Mouse (Mus musculus) kidney, embryonic 16.5 days (tissue): ENCODE results near the gene Olfr1427. TPM values are rescaled to one million over a fixed set of nuclear protein-coding genes. Genes with fewer than 3 reads are reported as not detected.

Experiments
- ATAC-seq: fragments of 200-750 bp; cut with Nextera tagmentation; 2 replicates; pipeline ENCODE4 v1.8.0; 2017; ENCODE audit warnings: moderate TSS enrichment; ENCODE audit not compliant: low FRiP score, low TSS enrichment
- H3K27ac ChIP-seq: fragments of 300-500 bp; sonication (generic); 2 replicates; pipeline ENCODE4 v1.5.1; 2014; ENCODE audit warnings: low read length
- H3K27me3 ChIP-seq: fragments of 300-500 bp; sonication (generic); 2 replicates; pipeline ENCODE4 v1.6.1; 2014; ENCODE audit warnings: low read length, control low read depth, mixed read lengths; ENCODE audit not compliant: insufficient read depth
- H3K36me3 ChIP-seq: fragments of 300-500 bp; sonication (generic); 2 replicates; pipeline ENCODE4 v1.6.1; 2014; ENCODE audit warnings: low read length, control low read depth, mixed read lengths; ENCODE audit not compliant: insufficient read depth
- H3K4me1 ChIP-seq: fragments of 300-500 bp; sonication (generic); 2 replicates; pipeline ENCODE4 v1.6.1; 2014; ENCODE audit warnings: low read length, control low read depth, mixed read lengths; ENCODE audit not compliant: insufficient read depth
- H3K4me2 ChIP-seq: fragments of 300-500 bp; sonication (generic); replicated peaks from 2 replicates; pipeline ENCODE4 v1.6.1; 2014; ENCODE audit warnings: low read depth, low read length
- H3K4me3 ChIP-seq: fragments of 300-500 bp; sonication (generic); 2 replicates; pipeline ENCODE4 v1.5.1; 2014; ENCODE audit warnings: mild to moderate bottlenecking, low read length
- H3K9ac ChIP-seq: fragments of 300-500 bp; sonication (generic); replicated peaks from 2 replicates; pipeline ENCODE4 v1.6.1; 2014; ENCODE audit warnings: low read length
- H3K9me3 ChIP-seq: fragments of 300-500 bp; sonication (generic); 2 replicates; pipeline ENCODE4 v1.6.1; 2016; ENCODE audit warnings: low read length, control low read depth
- whole genome bisulfite sequencing: fragments of 180-500 bp; shearing (Covaris S2); extraction: QIAGEN DNeasy Blood & Tissue Kit; methylation state at CpG from one replicate; pipeline ENCODE4 v1.1.7; 2014; 5-methylcytosine and 5-hydroxymethylcytosine counted together
- polyA plus RNA-seq: library from polyadenylated mRNA; unstranded; fragments of >200 nt; fragmentation: Nextera tagmentation; extraction: Ambion mirVana; gene quantifications from 2 replicates; pipeline ENCODE4 v1.2.1, GENCODE M21; 2015

Olfr1427 gene
- polyA plus RNA-seq = not detected in 2 replicates

DNA sequence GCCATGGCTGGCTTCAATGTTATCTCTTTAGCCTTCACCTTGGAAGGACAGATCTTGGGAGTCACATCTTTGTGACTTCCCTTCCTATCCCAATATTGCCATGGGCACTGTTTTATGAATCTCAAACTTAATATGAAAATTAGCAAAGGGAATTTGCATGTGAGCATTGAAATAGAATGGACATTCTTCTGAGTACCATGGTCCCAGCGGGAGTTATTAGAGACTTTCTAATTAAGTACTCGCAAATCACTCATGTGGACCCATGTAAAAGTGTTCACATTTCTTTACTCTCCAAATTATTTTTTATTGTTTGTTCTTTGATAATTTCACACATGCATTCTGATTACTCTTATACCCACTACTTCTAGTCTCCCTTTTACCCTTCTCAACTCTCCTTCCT, at the start of gene Olfr1427:
Gene Olfr1427, minus strand, starts transcription at position 101 of the 400 bp plus-strand sequence.
- Histone ChIP-seq H3K4me3 (no peak within 1 kb of the TSS), H3K4me1 (no peaks in the 10 kb centered on the region), H3K9me3 (no peaks in the 10 kb centered on the region), H3K4me2 (no peak within 1 kb of the TSS), H3K36me3 (no peaks in the 10 kb centered on the region), H3K9ac (no peak within 1 kb of the TSS), H3K27me3 (no peaks in the 10 kb centered on the region), H3K27ac (no peak within 1 kb of the TSS)
- 94% methylated on average over 2 of the region's 2 CpGs for WGBS
- no peak for ATAC-seq

DNA sequence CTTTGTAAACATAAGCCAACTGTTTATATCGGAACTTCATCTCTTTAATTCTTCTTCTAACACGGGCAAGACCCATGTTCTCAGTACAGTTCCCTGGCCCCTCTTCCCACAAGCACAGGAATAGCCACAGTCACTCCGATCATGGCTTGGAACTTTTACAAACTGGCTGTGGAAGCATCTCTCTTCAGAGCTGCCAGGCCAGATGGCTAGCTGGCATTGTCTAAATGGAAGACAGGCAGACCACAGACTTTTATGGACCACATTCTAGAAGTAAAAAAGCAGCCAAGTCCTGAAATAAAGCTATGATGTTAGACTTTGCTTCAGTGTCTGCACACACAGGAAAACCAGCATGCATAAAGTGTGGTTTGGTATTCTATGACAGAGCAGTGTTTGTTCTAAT, 42.3 kb upstream of the Olfr1427 start:
- no peaks in the 10 kb centered on the region for H3K36me3 ChIP-seq
- H3K4me1 ChIP-seq = no peaks in the 10 kb centered on the region
- no peak overlapping the region for H3K9ac ChIP-seq
- no peaks in the 10 kb centered on the region for H3K9me3 ChIP-seq
- no peak for ATAC-seq
- H3K4me3 ChIP-seq = no peak overlapping the region
- no peaks in the 10 kb centered on the region for H3K27me3 ChIP-seq
- no peak overlapping the region for H3K4me2 ChIP-seq
- no peak overlapping the region for H3K27ac ChIP-seq
- WGBS = 95% methylated on average over 3 of the region's 3 CpGs

DNA sequence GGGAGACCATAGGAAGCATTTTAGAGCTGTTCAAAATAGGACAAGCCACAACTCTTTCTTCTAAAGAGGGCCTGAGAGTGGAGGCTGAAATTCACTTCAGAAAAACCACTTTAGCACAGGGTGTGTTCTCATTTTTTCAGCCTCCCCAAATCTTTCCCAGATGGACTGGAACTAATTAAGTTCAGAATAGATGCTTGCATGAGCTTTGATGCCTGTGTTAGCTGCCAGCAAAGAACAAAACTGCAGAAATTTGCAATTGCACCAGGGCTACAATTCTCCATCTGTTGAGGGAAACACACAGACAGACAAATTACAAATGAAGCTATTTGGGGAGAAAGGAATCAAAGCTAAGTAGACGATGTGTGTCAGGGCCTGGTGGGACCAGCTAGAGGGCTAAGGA, 40.2 kb upstream of the Olfr1427 start:
- no peaks in the 10 kb centered on the region for H3K27me3 ChIP-seq
- H3K27ac ChIP-seq = no peak overlapping the region
- no peaks in the 10 kb centered on the region for H3K9me3 ChIP-seq
- 90% methylated on average over 1 of the region's 1 CpGs for WGBS
- no peak for ATAC-seq
- no peak overlapping the region for H3K9ac ChIP-seq
- H3K4me2 ChIP-seq = no peak overlapping the region
- no peak overlapping the region for H3K4me3 ChIP-seq
- H3K4me1 ChIP-seq = no peaks in the 10 kb centered on the region
- H3K36me3 ChIP-seq = no peaks in the 10 kb centered on the region

DNA sequence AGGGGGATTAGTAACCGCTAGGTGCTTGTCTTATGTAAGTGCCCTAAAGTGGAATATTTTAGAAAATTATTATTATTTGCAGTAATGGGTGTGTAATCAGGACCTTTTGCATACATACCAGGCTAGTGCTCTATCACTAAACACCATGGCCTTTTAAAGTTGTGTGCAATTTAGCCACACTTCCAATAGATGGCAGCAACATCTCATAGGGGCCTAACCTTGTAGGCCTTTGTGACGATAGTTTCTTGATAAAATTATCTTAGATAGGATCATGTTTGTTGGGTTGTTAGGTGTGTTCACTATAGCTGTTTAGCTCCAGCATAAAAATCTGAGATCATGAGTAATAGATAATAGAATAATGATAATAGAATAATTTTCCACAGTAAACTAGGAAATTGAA, 31.2 kb upstream of the Olfr1427 start:
- H3K27ac ChIP-seq = no peak overlapping the region
- no peaks in the 10 kb centered on the region for H3K9me3 ChIP-seq
- WGBS = 30% methylated on average over 2 of the region's 2 CpGs
- no peaks in the 10 kb centered on the region for H3K27me3 ChIP-seq
- ATAC-seq = no peak
- no peak overlapping the region for H3K4me2 ChIP-seq
- no peaks in the 10 kb centered on the region for H3K36me3 ChIP-seq
- no peak overlapping the region for H3K9ac ChIP-seq
- H3K4me3 ChIP-seq = no peak overlapping the region
- no peaks in the 10 kb centered on the region for H3K4me1 ChIP-seq

DNA sequence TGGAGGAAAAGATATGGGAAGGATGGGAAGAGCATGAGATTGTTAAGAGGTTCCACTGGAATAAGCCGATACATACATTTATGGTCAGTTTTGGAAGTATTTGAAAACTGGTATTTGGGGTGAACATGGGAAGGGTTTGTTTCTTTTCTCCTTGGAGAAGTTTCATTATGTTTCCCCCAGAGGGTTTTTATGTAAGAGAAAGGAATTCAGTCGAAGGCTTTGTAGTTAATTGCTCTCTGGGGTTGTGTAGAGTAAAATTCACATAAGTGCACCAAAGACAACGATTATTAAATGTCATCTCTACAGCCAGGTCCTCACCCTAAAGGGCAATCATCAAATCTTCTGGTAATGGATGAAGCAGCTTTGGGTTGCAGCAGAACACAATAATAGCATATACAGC, 20.0 kb upstream of the Olfr1427 start, which contains the start of gene Olfr76:
Gene Olfr76, minus strand, starts transcription at position 101 of the 400 bp plus-strand sequence.
- no peaks in the 10 kb centered on the region for H3K9me3 ChIP-seq
- WGBS = 78% methylated on average over 3 of the region's 3 CpGs
- no peaks in the 10 kb centered on the region for H3K4me1 ChIP-seq
- H3K4me3 ChIP-seq = no peak within 1 kb of the TSS
- H3K36me3 ChIP-seq = no peaks in the 10 kb centered on the region
- no peak within 1 kb of the TSS for H3K9ac ChIP-seq
- H3K27ac ChIP-seq = no peak within 1 kb of the TSS
- no peak within 1 kb of the TSS for H3K4me2 ChIP-seq
- no peaks in the 10 kb centered on the region for H3K27me3 ChIP-seq
- no peak for ATAC-seq

DNA sequence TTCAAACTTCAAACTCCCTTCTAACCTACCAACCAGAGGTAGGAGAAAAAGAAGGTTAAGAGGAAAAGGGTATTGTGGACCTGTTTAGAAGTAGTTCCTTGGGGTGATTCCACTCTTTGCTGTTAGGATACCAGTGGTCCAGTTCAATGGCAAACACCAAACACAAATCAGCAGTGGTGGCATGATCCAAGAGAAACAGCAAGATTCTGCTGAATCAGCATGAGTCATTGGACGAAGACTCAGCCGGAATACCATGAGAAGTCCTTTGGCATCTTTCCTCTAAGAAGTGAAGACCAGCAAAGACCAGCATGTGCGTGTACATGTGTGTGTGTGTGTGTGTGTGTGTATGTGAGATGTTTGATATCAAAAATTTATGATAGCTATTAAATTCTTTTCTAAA, 13.3 kb upstream of the Olfr1427 start:
- Histone ChIP-seq H3K36me3 (no peaks in the 10 kb centered on the region), H3K27me3 (no peaks in the 10 kb centered on the region), H3K4me2 (no peak overlapping the region), H3K4me3 (no peak overlapping the region), H3K9ac (no peak overlapping the region), H3K9me3 (no peaks in the 10 kb centered on the region), H3K4me1 (no peaks in the 10 kb centered on the region), H3K27ac (no peak overlapping the region)
- WGBS = 86% methylated on average over 3 of the region's 3 CpGs
- ATAC-seq = no peak

DNA sequence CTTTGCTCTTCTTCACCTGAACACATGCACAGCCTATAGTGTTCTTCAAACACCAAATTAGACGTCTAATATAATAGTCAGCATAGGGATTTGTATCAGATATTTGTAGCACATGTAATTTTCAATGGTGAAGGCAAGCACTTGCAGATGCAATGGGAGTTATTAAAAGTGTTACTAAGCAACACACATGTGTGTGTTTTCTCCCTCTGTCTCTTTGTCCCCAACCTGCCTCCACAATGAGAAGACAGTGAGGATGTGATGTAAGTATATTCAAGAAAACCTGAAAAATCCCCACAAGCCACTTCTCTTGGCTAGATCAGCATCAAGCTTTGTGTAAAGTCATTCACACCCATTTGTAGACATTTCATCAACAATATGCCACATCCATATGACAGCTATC, 12.7 kb upstream of the Olfr1427 start, which contains the start of gene Olfr1428:
Gene Olfr1428, minus strand, starts transcription at position 101 of the 400 bp plus-strand sequence.
- Histone ChIP-seq H3K36me3 (no peaks in the 10 kb centered on the region), H3K4me2 (no peak within 1 kb of the TSS), H3K4me1 (no peaks in the 10 kb centered on the region), H3K27ac (no peak within 1 kb of the TSS), H3K9ac (no peak within 1 kb of the TSS), H3K9me3 (no peaks in the 10 kb centered on the region), H3K4me3 (no peak within 1 kb of the TSS), H3K27me3 (no peaks in the 10 kb centered on the region)
- ATAC-seq = no peak
- 79% methylated on average over 1 of the region's 1 CpGs for WGBS

DNA sequence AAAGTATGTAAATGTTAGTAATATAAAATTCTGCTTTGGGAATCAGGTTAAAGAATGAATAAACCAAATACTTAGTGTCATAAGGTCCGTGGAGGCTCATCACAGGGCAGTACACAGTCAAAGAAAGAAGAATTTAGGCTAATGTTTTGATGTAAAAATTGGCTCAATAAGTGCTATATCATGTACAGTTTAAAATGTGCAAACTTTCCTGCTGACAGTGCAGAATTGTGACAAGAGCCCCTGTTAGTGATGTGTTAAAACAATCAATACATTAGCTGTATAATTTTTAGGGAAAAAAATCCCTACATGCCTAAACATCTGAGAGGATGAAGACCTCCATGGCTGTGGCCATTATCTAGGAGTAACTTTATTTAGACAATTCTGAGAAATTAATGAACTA, 10.7 kb upstream of the Olfr1427 start:
- no peaks in the 10 kb centered on the region for H3K9me3 ChIP-seq

DNA sequence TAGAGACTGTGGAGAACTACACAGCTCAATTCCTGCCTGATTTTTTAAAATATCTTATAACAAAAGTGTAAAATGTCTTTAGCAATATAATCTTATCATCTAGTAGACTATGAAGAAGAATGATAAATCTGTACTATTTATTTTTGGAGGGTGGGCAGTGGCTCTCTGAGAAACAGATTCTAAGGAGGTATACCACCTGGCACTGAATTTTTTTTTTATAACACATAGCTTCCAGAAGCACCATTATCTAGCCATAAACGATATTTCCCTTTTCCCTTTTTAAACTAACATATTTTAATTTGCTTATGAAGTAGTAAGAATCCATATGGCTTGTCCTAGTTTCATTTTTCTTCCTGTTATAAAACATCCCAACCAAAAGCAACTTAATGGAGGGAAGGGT, 1.4 kb upstream of the Olfr1427 start:
- H3K27me3 ChIP-seq = no peaks in the 10 kb centered on the region
- no peak overlapping the region for H3K27ac ChIP-seq
- H3K36me3 ChIP-seq = no peaks in the 10 kb centered on the region
- no peaks in the 10 kb centered on the region for H3K9me3 ChIP-seq
- 58% methylated on average over 1 of the region's 1 CpGs for WGBS
- no peak overlapping the region for H3K9ac ChIP-seq
- H3K4me2 ChIP-seq = no peak overlapping the region
- no peak overlapping the region for H3K4me3 ChIP-seq
- H3K4me1 ChIP-seq = no peaks in the 10 kb centered on the region
- no peak for ATAC-seq

More for the DNA sequence above, 10.7 kb upstream of the Olfr1427 start:
- Histone ChIP-seq H3K27me3 (no peaks in the 10 kb centered on the region), H3K9ac (no peak overlapping the region), H3K4me2 (no peak overlapping the region), H3K36me3 (no peaks in the 10 kb centered on the region), H3K4me3 (no peak overlapping the region), H3K27ac (no peak overlapping the region), H3K4me1 (no peaks in the 10 kb centered on the region)
- 62% methylated on average over 1 of the region's 1 CpGs for WGBS
- ATAC-seq = no peak

DNA sequence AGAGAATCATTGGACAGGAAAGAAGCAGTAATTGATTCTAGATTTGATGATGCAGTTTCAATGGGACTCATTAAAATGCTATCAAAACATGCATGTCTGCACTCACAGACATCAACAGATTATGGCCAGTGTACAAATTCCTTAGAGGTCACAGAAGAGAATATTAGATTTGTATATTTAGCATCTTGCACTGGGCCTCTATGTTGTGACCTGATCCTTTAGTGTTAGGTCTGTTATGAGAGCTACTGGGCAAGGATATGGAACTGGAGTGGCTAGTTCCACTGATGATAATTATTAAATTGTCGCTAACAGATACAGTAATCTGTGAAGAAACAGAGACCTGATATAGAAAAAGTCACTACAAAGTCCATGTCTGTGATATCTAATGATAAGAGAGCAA, 11.2 kb downstream of the Olfr1427 start, which contains the start of gene Olfr1426:
Gene Olfr1426, minus strand, starts transcription at position 101 of the 400 bp plus-strand sequence.
- no peak within 1 kb of the TSS for H3K4me2 ChIP-seq
- no peak within 1 kb of the TSS for H3K9ac ChIP-seq
- no peaks in the 10 kb centered on the region for H3K4me1 ChIP-seq
- no peaks in the 10 kb centered on the region for H3K9me3 ChIP-seq
- no peak within 1 kb of the TSS for H3K27ac ChIP-seq
- no peaks in the 10 kb centered on the region for H3K36me3 ChIP-seq
- 78% methylated on average over 1 of the region's 1 CpGs for WGBS
- H3K4me3 ChIP-seq = no peak within 1 kb of the TSS
- no peaks in the 10 kb centered on the region for H3K27me3 ChIP-seq
- no peak for ATAC-seq
